In the genomic region with DNA sequence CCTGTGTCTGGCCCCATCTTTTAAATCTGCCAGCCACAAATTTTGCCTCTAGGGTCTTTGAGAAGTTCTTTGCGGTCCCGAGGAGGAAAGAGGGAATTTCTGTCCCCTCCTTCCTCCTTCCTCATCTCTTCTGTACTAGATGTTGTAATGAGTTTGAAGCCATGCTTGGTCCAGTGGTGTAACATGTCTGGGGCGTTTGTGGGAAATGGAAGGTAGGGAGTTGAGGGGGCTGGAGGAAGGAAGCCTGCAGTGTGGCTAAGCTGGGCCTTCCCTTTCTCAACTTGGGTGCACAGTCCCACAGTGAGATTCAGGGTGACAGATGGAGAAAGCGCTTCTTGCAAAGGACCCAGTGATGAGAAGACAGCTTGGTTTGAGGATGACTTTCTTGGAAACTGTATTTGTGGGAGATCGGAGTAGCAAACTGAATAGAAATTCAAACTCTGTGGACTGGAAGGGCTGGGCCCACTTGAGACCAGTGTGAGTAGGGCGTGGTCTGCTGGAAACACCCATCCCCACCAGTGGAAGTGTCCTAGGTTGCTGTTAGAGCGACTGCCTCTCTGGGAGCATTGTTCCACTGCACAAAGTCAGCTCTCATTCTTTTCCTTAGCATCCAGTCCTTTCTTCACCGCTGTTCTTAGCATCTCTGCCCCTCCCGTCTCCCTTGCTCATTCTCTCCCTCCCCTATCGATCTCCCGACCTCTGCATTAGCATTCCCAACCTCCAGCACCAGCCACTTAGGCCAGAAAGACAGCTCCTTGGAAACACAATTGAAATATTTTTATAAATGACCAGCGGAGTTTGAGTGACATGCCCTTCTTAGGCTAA, we compare ENCODE assay signal across 20 mouse cellular contexts.
DNase-seq lines count a peak whose midpoint lies in the region; ATAC-seq and TF ChIP-seq lines count a peak whose summit lies in the region.
"Had no signal": no experiment of that assay in that cellular context is flagged by ENCODE, and none has a peak within 500 bp of the region (broad histone marks: within the 10 kb centered on the region; RNA-seq: fewer than 3 reads in every experiment).

No protein-coding gene starts in this region.

- H3K4me1 ChIP-seq in hindbrain, embryonic 10.5 days (replicated peaks), result peaks cover 63% of the 10 kb centered on the region
- peaks cover 15% of the 10 kb centered on the region for H3K4me1 ChIP-seq in hindbrain, embryonic 16.5 days (ENCODE audit: control insufficient read depth, insufficient read depth, low read depth, low read length)
- H3K4me1 ChIP-seq in forebrain, embryonic 11.5 days (replicated peaks; ENCODE audit: control insufficient read depth, insufficient read depth, low read length), result peaks cover 18% of the 10 kb centered on the region
- peaks cover 25% of the 10 kb centered on the region for H3K4me1 ChIP-seq in hindbrain, embryonic 14.5 days (replicated peaks; ENCODE audit: control insufficient read depth, insufficient read depth, low read length)
- peaks cover 19% of the 10 kb centered on the region for H3K4me1 ChIP-seq in midbrain, embryonic 16.5 days (ENCODE audit: control insufficient read depth, insufficient read depth, low read length)
- H3K4me1 ChIP-seq in lung, adult 2 months (ENCODE audit: control insufficient read depth, insufficient read depth, low read length), result no peaks in the 10 kb centered on the region

- ATAC-seq in hindbrain, embryonic 16.5 days, result no peak
- no peak for ATAC-seq in forebrain, embryonic 11.5 days (replicated peaks; ENCODE audit: low FRiP score)
- ATAC-seq in hindbrain, embryonic 14.5 days (ENCODE audit: low FRiP score), result no peak
- peak; percentile 74 for ATAC-seq in midbrain, embryonic 16.5 days
- ATAC-seq: intestine, postnatal 0 days had no signal

- no peak for TF ChIP-seq POLR2A in lung, adult 2 months (IDR thresholded peaks at IDR 0.05; ENCODE audit: borderline replicate concordance, extremely low read depth, low read depth, low read length)

- H3K36me3 ChIP-seq in hindbrain, embryonic 10.5 days, result no peaks in the 10 kb centered on the region
- no peaks in the 10 kb centered on the region for H3K36me3 ChIP-seq in hindbrain, embryonic 16.5 days (ENCODE audit: control insufficient read depth, insufficient read depth, low read length)
- no peaks in the 10 kb centered on the region for H3K36me3 ChIP-seq in forebrain, embryonic 11.5 days (ENCODE audit: control insufficient read depth, insufficient read depth, low read length)
- no peaks in the 10 kb centered on the region for H3K36me3 ChIP-seq in hindbrain, embryonic 14.5 days (replicated peaks; ENCODE audit: control insufficient read depth, insufficient read depth)
- no peaks in the 10 kb centered on the region for H3K36me3 ChIP-seq in midbrain, embryonic 16.5 days (ENCODE audit: control insufficient read depth, insufficient read depth, low read length)
- H3K36me3 ChIP-seq: G1E; limb, embryonic 12.5 days had no signal

- WGBS in hindbrain, embryonic 10.5 days, result 46% methylated on average over 12 of the region's 12 CpGs
- 40% methylated on average over 12 of the region's 12 CpGs for WGBS in hindbrain, embryonic 16.5 days
- 45% methylated on average over 12 of the region's 12 CpGs for WGBS in forebrain, embryonic 11.5 days
- 41% methylated on average over 12 of the region's 12 CpGs for WGBS in hindbrain, embryonic 14.5 days
- WGBS in midbrain, embryonic 16.5 days, result 42% methylated on average over 12 of the region's 12 CpGs
- WGBS in lung, adult 2 months, result 65% methylated on average over 12 of the region's 12 CpGs

- peaks cover 55% of the 10 kb centered on the region for H3K27me3 ChIP-seq in hindbrain, embryonic 10.5 days (ENCODE audit: insufficient read depth, poor library complexity, severe bottlenecking)
- H3K27me3 ChIP-seq in hindbrain, embryonic 16.5 days (replicated peaks; ENCODE audit: control insufficient read depth, insufficient read depth, low read length), result no peaks in the 10 kb centered on the region; the same call in 1 of the 2 replicates
- H3K27me3 ChIP-seq in forebrain, embryonic 11.5 days (ENCODE audit: control insufficient read depth, insufficient read depth, low read length), result no peaks in the 10 kb centered on the region
- 0 out of 2 replicates have a peak, but pooled peaks cover 5% of the 10 kb centered on the region for H3K27me3 ChIP-seq in hindbrain, embryonic 14.5 days (ENCODE audit: control insufficient read depth, insufficient read depth, low read length)
- H3K27me3 ChIP-seq in midbrain, embryonic 16.5 days (ENCODE audit: control insufficient read depth, insufficient read depth, low read depth, low read length), result no peaks in the 10 kb centered on the region

- H3K9me3 ChIP-seq in hindbrain, embryonic 10.5 days, result no peaks in the 10 kb centered on the region
- no peaks in the 10 kb centered on the region for H3K9me3 ChIP-seq in hindbrain, embryonic 16.5 days (ENCODE audit: control insufficient read depth, low read length)
- H3K9me3 ChIP-seq in forebrain, embryonic 11.5 days (ENCODE audit: control insufficient read depth, low read length), result no peaks in the 10 kb centered on the region
- H3K9me3 ChIP-seq in hindbrain, embryonic 14.5 days (ENCODE audit: control insufficient read depth, low read length), result no peaks in the 10 kb centered on the region
- no peaks in the 10 kb centered on the region for H3K9me3 ChIP-seq in midbrain, embryonic 16.5 days (replicated peaks; ENCODE audit: control insufficient read depth, low read length, poor library complexity, severe bottlenecking)
- H3K9me3 ChIP-seq: G1E; limb, embryonic 12.5 days had no signal

- 0 out of 2 replicates have a peak overlapping the region, but pooled peaks have one; percentile 1 for H3K4me3 ChIP-seq in hindbrain, embryonic 10.5 days
- H3K4me3 ChIP-seq in hindbrain, embryonic 16.5 days (ENCODE audit: low read length), result no peak overlapping the region
- H3K4me3 ChIP-seq in forebrain, embryonic 11.5 days (ENCODE audit: low read depth, low read length), result no peak overlapping the region
- no peak overlapping the region for H3K4me3 ChIP-seq in hindbrain, embryonic 14.5 days (replicated peaks; ENCODE audit: low read length)
- H3K4me3 ChIP-seq in midbrain, embryonic 16.5 days (ENCODE audit: low read depth, low read length), result no peak overlapping the region
- H3K4me3 ChIP-seq in lung, adult 2 months (replicated peaks; ENCODE audit: extremely low read depth, low read depth, low read length), result no peak overlapping the region
- H3K4me3 ChIP-seq: erythroblast, embryonic 14.5 days; heart, adult 2 months; limb, embryonic 12.5 days had no signal

- no peak for TF ChIP-seq CTCF in lung, adult 2 months (IDR thresholded peaks at IDR 0.05; ENCODE audit: insufficient read depth, low read length)

- H3K4me2 ChIP-seq in hindbrain, embryonic 16.5 days (ENCODE audit: low read length), result no peak overlapping the region; the same call in 1 of the 2 replicates
- H3K4me2 ChIP-seq in forebrain, embryonic 11.5 days (ENCODE audit: low read depth, low read length, severe bottlenecking), result peak overlapping the region; percentile 1; the same call in 1 of the 2 replicates
- H3K4me2 ChIP-seq in hindbrain, embryonic 14.5 days (replicated peaks), result no peak overlapping the region
- 0 out of 2 replicates have a peak overlapping the region, but pooled peaks have one; percentile 1 for H3K4me2 ChIP-seq in midbrain, embryonic 16.5 days (ENCODE audit: low read length)
- H3K4me2 ChIP-seq: limb, embryonic 12.5 days had no signal

- peak overlapping the region; percentile 80 for H3K27ac ChIP-seq in hindbrain, embryonic 10.5 days
- no peak overlapping the region for H3K27ac ChIP-seq in hindbrain, embryonic 16.5 days (ENCODE audit: low read depth, low read length)
- no peak overlapping the region; the same call in 1 of the 2 replicates for H3K27ac ChIP-seq in forebrain, embryonic 11.5 days (ENCODE audit: low read depth, low read length)
- H3K27ac ChIP-seq in hindbrain, embryonic 14.5 days, result 0 out of 2 replicates have a peak overlapping the region, but pooled peaks have one; percentile 23
- H3K27ac ChIP-seq in midbrain, embryonic 16.5 days (ENCODE audit: low read length), result peak overlapping the region; percentile 63
- H3K27ac ChIP-seq: heart, adult 2 months; limb, embryonic 12.5 days; stomach, postnatal 0 days had no signal

- H3K9ac ChIP-seq in hindbrain, embryonic 16.5 days (ENCODE audit: low read depth, low read length), result no peak overlapping the region
- H3K9ac ChIP-seq in forebrain, embryonic 11.5 days (ENCODE audit: low read length), result no peak overlapping the region
- H3K9ac ChIP-seq in hindbrain, embryonic 14.5 days, result 0 out of 2 replicates have a peak overlapping the region, but pooled peaks have one; percentile 7
- H3K9ac ChIP-seq in midbrain, embryonic 16.5 days (ENCODE audit: low read depth, low read length), result 0 out of 2 replicates have a peak overlapping the region, but pooled peaks have one; percentile 22
- H3K9ac ChIP-seq: limb, embryonic 12.5 days had no signal

- DNase-seq in hindbrain, embryonic 10.5 days (ENCODE audit: low spot score), result peak; percentile 25
- DNase-seq in forebrain, embryonic 11.5 days (ENCODE audit: low spot score), result no peak
- no peak for DNase-seq in hindbrain, embryonic 14.5 days (ENCODE audit: low spot score)
- DNase-seq in layer of hippocampus, postnatal 36 days, result no peak
- no peak for DNase-seq in lung, adult 2 months
- DNase-seq in left cerebral cortex, adult 9 months (ENCODE audit: low spot score in 2 of 2), result no peak
- DNase-seq: adrenal gland, postnatal 25 days; heart, adult 2 months; heart, postnatal 10 days; kidney, postnatal 25 days; right cerebral cortex, adult 18-20 months; spleen, adult 18-20 months; thymus, postnatal 25 days had no signal

Comparison
In these comparisons a context has a peak if more than half of its experiments do, and no peak if none do; other contexts are left out.
1. H3K27ac ChIP-seq: peak in hindbrain, embryonic 10.5 days (single experiment), hindbrain, embryonic 14.5 days (single experiment) and midbrain, embryonic 16.5 days (single experiment); none in hindbrain, embryonic 16.5 days (single experiment) and forebrain, embryonic 11.5 days (single experiment).
2. H3K9ac ChIP-seq: peak in hindbrain, embryonic 14.5 days (single experiment) and midbrain, embryonic 16.5 days (single experiment); none in hindbrain, embryonic 16.5 days (single experiment) and forebrain, embryonic 11.5 days (single experiment).
3. H3K4me2 ChIP-seq: peak in forebrain, embryonic 11.5 days (single experiment) and midbrain, embryonic 16.5 days (single experiment); none in hindbrain, embryonic 16.5 days (single experiment) and hindbrain, embryonic 14.5 days (single experiment).